Mouse (Mus musculus) intestine, embryonic 14.5 days (tissue): Measurements from ENCODE around the gene Cav2. TPM values are rescaled to one million over a fixed set of nuclear protein-coding genes. Genes with fewer than 3 reads are reported as not detected.

Experiments used
- ATAC-seq: fragments of 200-750 bp; cut with Nextera tagmentation; replicated peaks from 2 replicates; pipeline ENCODE4 v1.8.0; 2017; ENCODE audit warnings: low read depth, moderate number of reproducible peaks, moderate TSS enrichment, moderate library complexity; ENCODE audit not compliant: low FRiP score, low TSS enrichment
- DNase-seq: peaks from one replicate; pipeline ENCODE4 v3.0.0-alpha.2; 2018; ENCODE audit warnings: low spot score
- H3K27ac ChIP-seq: fragments of 300-500 bp; sonication (generic); 2 replicates; pipeline ENCODE4 v1.5.1; 2014; ENCODE audit warnings: low read depth, mild to moderate bottlenecking, control low read depth
- H3K27me3 ChIP-seq: fragments of 300-500 bp; sonication (generic); replicated peaks from 2 replicates; pipeline ENCODE4 v1.6.1; 2014; ENCODE audit warnings: low read length, control low read depth; ENCODE audit not compliant: control insufficient read depth, insufficient read depth
- H3K36me3 ChIP-seq: fragments of 300-500 bp; sonication (generic); 2 replicates; pipeline ENCODE4 v1.6.1; 2014; ENCODE audit warnings: low read length, control low read depth; ENCODE audit not compliant: control insufficient read depth, insufficient read depth
- H3K4me1 ChIP-seq: fragments of 300-500 bp; sonication (generic); replicated peaks from 2 replicates; pipeline ENCODE4 v1.6.1; 2014; ENCODE audit warnings: low read length, control low read depth, mixed read lengths; ENCODE audit not compliant: control insufficient read depth, insufficient read depth
- H3K4me2 ChIP-seq: fragments of 300-500 bp; sonication (generic); 2 replicates; pipeline ENCODE4 v1.6.1; 2014; ENCODE audit warnings: low read length
- H3K4me3 ChIP-seq: fragments of 300-500 bp; sonication (generic); 2 replicates; pipeline ENCODE4 v1.5.1; 2014; ENCODE audit warnings: low read depth, low read length, control low read depth, mixed read lengths
- H3K9ac ChIP-seq: fragments of 300-500 bp; sonication (generic); 2 replicates; pipeline ENCODE4 v1.6.1; 2014; ENCODE audit warnings: mild to moderate bottlenecking, low read length
- H3K9me3 ChIP-seq: fragments of 300-500 bp; sonication (generic); 2 replicates; pipeline ENCODE4 v1.6.1; 2016; ENCODE audit warnings: low read length, control low read depth; ENCODE audit not compliant: control insufficient read depth
- WGBS: fragments of 180-500 bp; shearing (Covaris S2); extraction: QIAGEN DNeasy Blood & Tissue Kit; methylation state at CpG from one replicate; pipeline ENCODE4 v1.1.7; 2014; 5-methylcytosine and 5-hydroxymethylcytosine counted together
- polyA plus RNA-seq: library from polyadenylated mRNA; unstranded; fragments of >200 nt; fragmentation: Nextera tagmentation; extraction: Ambion mirVana; gene quantifications from 2 replicates; pipeline ENCODE4 v1.2.1, GENCODE M21; 2014

The Cav2 gene
- polyA plus RNA-seq, 1 experiment from 2014 or later = 17.3 TPM

GRCm38 (mm10) chr6:17305954-17306601 is 25.1 kb downstream of the Cav2 start, which contains the start of gene Cav1:
Cav1 (plus strand) TSS chr6:17306335.
- peaks cover 23% of the 10 kb centered on the region for H3K27me3 ChIP-seq
- H3K4me1 ChIP-seq = peaks cover 8% of the 10 kb centered on the region; the same call in 1 of the 2 replicates
- no peaks in the 10 kb centered on the region for H3K9me3 ChIP-seq
- 0% methylated on average over 25 of the region's 26 CpGs for WGBS
- H3K27ac ChIP-seq = peak within 1 kb of the TSS; percentile 75
- peak within 1 kb of the TSS; percentile 51 for H3K4me3 ChIP-seq
- H3K9ac ChIP-seq = peak within 1 kb of the TSS; percentile 50
- H3K36me3 ChIP-seq = no peaks in the 10 kb centered on the region
- DNase-seq (peak; percentile 83), ATAC-seq (peak; percentile 67)
- peak within 1 kb of the TSS; percentile 91 for H3K4me2 ChIP-seq

GRCm38 (mm10) chr6:17306602-17307325 is 25.8 kb downstream of the Cav2 start:
- Histone ChIP-seq H3K27ac (peak overlapping the region; percentile 75), H3K9me3 (no peaks in the 10 kb centered on the region), H3K4me1 (peaks cover 8% of the 10 kb centered on the region; the same call in 1 of the 2 replicates), H3K36me3 (no peaks in the 10 kb centered on the region), H3K4me2 (peak overlapping the region; percentile 91), H3K4me3 (peak overlapping the region; percentile 51), H3K27me3 (peaks cover 23% of the 10 kb centered on the region), H3K9ac (peak overlapping the region; percentile 50)
- ATAC-seq = peak; percentile 29
- DNase-seq = peak; percentile 55
- whole genome bisulfite sequencing = under 1% methylated on average over 18 of the region's 19 CpGs

GRCm38 (mm10) chr6:17307461-17308115 is 26.6 kb downstream of the Cav2 start:
- no peak overlapping the region for H3K27ac ChIP-seq
- DNase-seq = peak; percentile 78
- 2% methylated on average over 31 of the region's 31 CpGs for WGBS

GRCm38 (mm10) chr6:17308661-17309060 is 27.7 kb downstream of the Cav2 start:
- peaks cover 23% of the 10 kb centered on the region for H3K27me3 ChIP-seq
- DNase-seq = no peak
- H3K9ac ChIP-seq = no peak overlapping the region
- ATAC-seq = no peak
- H3K36me3 ChIP-seq = no peaks in the 10 kb centered on the region
- WGBS = 61% methylated on average over 2 of the region's 2 CpGs
- peaks cover 8% of the 10 kb centered on the region; the same call in 1 of the 2 replicates for H3K4me1 ChIP-seq
- no peak overlapping the region for H3K27ac ChIP-seq
- no peaks in the 10 kb centered on the region for H3K9me3 ChIP-seq
- 0 out of 2 replicates have a peak overlapping the region, but pooled peaks have one; percentile 1 for H3K4me3 ChIP-seq
- H3K4me2 ChIP-seq = peak overlapping the region; percentile 91

More at GRCm38 (mm10) chr6:17307461-17308115, 26.6 kb downstream of the Cav2 start:
- Histone ChIP-seq H3K4me2 (peak overlapping the region; percentile 91), H3K27me3 (peaks cover 23% of the 10 kb centered on the region), H3K36me3 (no peaks in the 10 kb centered on the region), H3K4me1 (peaks cover 8% of the 10 kb centered on the region; the same call in 1 of the 2 replicates), H3K9ac (peak overlapping the region; percentile 50), H3K9me3 (no peaks in the 10 kb centered on the region), H3K4me3 (peak overlapping the region; percentile 51)
- ATAC-seq = peak; percentile 87

GRCm38 (mm10) chr6:17309260-17309659 is 28.3 kb downstream of the Cav2 start:
- ATAC-seq (no peak), DNase-seq (no peak)
- Histone ChIP-seq H3K9me3 (no peaks in the 10 kb centered on the region), H3K27me3 (peaks cover 23% of the 10 kb centered on the region), H3K4me2 (peak overlapping the region; percentile 30), H3K4me1 (peaks cover 8% of the 10 kb centered on the region; the same call in 1 of the 2 replicates), H3K9ac (no peak overlapping the region), H3K4me3 (no peak overlapping the region), H3K36me3 (no peaks in the 10 kb centered on the region), H3K27ac (no peak overlapping the region)
- 75% methylated on average over 2 of the region's 2 CpGs for WGBS

- no peak for ATAC-seq
- WGBS = 85% methylated on average over 2 of the region's 2 CpGs
- Histone ChIP-seq H3K27ac (no peak overlapping the region), H3K9ac (no peak overlapping the region), H3K9me3 (no peaks in the 10 kb centered on the region), H3K4me2 (no peak overlapping the region), H3K4me1 (no peaks in the 10 kb centered on the region; the same call in 1 of the 2 replicates), H3K27me3 (0 out of 2 replicates have a peak, but pooled peaks cover 2% of the 10 kb centered on the region), H3K36me3 (no peaks in the 10 kb centered on the region), H3K4me3 (no peak overlapping the region)
- no peak for DNase-seq
Measured at GRCm38 (mm10) chr6:17314241-17314640, 33.3 kb downstream of the Cav2 start.

GRCm38 (mm10) chr6:17314659-17315616 is 34.0 kb downstream of the Cav2 start:
- WGBS = 83% methylated on average over 5 of the region's 5 CpGs
- no peaks in the 10 kb centered on the region for H3K9me3 ChIP-seq
- no peak overlapping the region for H3K4me3 ChIP-seq
- H3K36me3 ChIP-seq = no peaks in the 10 kb centered on the region
- H3K4me2 ChIP-seq = no peak overlapping the region
- no peak overlapping the region for H3K27ac ChIP-seq
- H3K27me3 ChIP-seq = no peaks in the 10 kb centered on the region
- no peaks in the 10 kb centered on the region; the same call in 1 of the 2 replicates for H3K4me1 ChIP-seq
- no peak overlapping the region for H3K9ac ChIP-seq
- ATAC-seq (no peak), DNase-seq (no peak)
